Mouse (Mus musculus): ENCODE measurements around the gene Ap4s1.
A peak's percentile ranks its signal among the peaks of the same experiment; 100 is the strongest.

Gene Ap4s1

DNA sequence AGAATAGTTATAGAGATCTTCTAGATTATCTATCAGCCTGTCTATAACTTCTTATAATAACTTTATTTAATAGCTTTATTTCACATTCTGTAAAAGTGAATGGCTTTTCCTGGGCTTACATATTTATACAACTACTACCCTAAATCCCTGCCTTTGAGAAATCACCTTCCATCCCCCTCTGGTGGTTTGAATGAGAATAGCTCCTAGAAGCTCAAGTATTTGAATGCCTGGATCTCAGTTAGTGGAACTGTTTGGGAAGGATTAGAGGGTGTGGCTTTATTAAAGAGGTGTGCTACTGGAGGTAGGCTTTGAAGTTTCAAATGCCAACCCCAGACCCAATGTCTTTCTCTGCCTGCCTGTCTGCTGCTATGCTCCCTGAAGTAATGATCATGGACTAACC lies 10.9 kb downstream of the Ap4s1 start:
- no peak for DNase-seq (ENCODE audit: extremely low read depth, low read depth, low spot score)

GRCm38 (mm10) chr12:51703859-51704258 lies 13.0 kb downstream of the Ap4s1 start:
- no peak for DNase-seq (ENCODE audit: extremely low read depth, low read depth, low spot score)

GRCm38 (mm10) chr12:51704572-51704971 lies 13.7 kb downstream of the Ap4s1 start:
- DNase-seq (ENCODE audit: extremely low read depth, low read depth, low spot score): no peak

- no peak for DNase-seq (ENCODE audit: extremely low read depth, low read depth, low spot score)
These were observed 14.9 kb downstream of the Ap4s1 start for GRCm38 (mm10) chr12:51705778-51706177.

- peak; percentile 77 for DNase-seq (ENCODE audit: extremely low read depth, low read depth, low spot score)
These were observed 15.9 kb downstream of the Ap4s1 start for GRCm38 (mm10) chr12:51706673-51707235.

DNA sequence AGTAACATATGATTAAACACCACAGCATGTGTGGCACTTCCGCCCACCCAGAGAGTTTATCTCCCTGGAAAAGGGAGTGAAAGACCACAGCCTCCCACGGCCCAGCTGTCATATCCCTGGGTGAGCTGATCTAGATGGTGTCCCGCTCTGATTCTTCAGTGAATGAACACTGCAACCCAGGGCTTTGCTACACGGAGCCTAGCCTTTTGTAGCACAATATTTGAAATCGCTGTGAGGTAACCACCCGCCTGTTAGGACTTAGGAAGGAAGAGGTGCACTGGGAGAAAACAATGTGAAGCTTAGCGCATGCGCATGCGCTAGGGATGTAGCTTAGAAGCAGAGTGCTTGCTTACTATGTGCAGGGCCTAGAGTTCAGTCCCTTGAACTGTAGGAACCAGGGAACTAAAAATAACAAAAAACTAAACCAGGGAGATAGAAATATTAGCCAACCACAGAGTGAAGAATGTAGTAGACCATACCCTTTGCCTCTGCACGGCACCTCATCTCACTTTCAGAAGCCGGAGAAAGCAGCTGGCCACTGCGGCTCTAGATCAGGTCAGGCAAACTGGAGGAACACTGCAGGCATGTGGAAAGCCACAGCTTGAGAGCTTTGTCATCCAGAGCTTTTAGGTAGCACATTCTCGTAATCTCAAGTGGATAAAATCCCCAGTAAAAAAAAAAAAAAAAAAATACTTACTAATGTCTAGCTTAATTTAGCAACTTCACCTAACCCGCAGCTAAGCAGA lies 18.3 kb downstream of the Ap4s1 start:
- DNase-seq (ENCODE audit: extremely low read depth, low read depth, low spot score): no peak

DNA sequence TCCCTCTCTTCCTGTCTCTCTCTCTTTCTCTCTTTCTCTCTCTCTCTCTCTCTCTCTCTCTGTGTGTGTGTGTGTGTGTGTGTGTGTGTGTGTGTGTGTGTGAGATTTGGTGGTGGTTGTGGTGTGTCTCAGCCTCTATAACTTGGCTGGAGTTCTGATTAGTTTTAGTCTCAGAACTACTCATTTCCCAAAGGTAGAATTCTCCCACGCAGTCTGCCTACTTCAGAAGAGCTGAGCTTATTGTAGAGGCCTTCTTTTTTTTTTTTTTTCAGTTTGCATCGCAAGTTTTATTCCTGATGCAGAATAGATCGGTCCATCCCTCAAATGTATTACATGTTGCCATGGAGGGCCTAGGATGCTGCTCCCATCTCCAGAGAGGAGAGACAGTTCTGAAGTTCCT lies 18.9 kb downstream of the Ap4s1 start:
- no peak for DNase-seq (ENCODE audit: extremely low read depth, low read depth, low spot score)

- no peak for DNase-seq (ENCODE audit: extremely low read depth, low read depth, low spot score)
These were observed 19.3 kb downstream of the Ap4s1 start for GRCm38 (mm10) chr12:51710154-51710553.

GRCm38 (mm10) chr12:51712685-51713084 lies 21.9 kb downstream of the Ap4s1 start:
- DNase-seq (ENCODE audit: extremely low read depth, low read depth, low spot score): no peak

DNA sequence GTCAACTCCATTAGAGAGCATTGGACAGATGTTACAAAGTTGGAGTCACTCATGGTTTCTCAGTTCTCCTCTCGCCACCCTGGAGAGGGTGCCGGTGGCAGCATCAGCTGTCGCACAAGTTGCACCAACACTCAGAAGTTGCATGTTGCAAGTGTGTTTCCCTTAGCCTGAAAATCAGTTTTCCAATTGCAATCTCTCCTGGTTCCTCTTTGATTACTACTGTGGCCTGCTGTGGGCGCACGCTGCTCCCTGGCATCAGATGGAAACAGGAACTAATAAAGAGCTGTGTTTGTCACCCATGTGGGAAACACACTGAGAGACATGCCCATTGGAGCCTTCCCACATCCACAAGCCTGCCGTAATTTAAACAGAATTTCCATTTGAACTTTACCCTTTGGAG lies 27.8 kb downstream of the Ap4s1 start:
- no peak for DNase-seq (ENCODE audit: extremely low read depth, low read depth, low spot score)

- DNase-seq (ENCODE audit: extremely low read depth, low read depth, low spot score): no peak
These were observed 31.0 kb downstream of the Ap4s1 start for GRCm38 (mm10) chr12:51721836-51722235.

DNA sequence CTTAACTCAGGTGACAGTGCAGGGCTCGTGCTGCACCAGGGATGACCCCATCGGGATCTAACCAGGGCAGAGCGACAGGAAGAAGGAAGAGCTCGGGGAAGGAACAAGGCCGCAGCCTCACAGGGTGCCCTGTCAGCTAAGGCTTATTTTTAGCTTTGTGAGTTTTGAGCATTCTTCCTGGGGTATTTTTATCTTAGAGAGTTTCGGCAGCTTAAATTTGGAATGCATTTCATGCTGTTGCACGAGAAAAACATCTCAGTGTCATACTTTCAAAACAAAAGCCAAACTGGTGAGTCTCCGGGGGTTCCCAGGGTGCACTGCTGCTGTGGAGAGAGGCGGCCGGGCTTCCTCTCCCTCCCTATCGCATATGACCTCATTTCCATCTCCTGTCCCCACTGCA lies 38.2 kb downstream of the Ap4s1 start:
- DNase-seq (ENCODE audit: extremely low read depth, low read depth, low spot score): no peak

DNA sequence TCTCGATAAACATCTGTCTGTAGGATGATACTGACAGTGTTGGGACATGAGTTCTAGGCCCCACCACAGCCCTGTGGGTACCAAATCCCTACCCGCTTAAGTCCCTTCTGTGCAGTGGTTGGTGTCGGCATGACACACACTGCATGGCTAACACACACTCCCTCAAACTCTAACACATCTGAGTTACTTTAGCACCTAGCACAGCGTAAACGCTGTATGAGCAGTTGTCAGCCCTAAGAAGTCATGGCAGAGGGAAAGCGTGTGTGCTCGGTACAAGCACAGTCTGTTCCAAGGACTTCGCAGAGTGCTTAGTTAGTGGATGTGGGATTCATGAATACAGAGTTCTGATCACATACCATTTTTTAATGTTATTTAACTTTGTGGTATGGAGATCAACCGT lies 39.0 kb downstream of the Ap4s1 start:
- DNase-seq (ENCODE audit: extremely low read depth, low read depth, low spot score): no peak

DNA sequence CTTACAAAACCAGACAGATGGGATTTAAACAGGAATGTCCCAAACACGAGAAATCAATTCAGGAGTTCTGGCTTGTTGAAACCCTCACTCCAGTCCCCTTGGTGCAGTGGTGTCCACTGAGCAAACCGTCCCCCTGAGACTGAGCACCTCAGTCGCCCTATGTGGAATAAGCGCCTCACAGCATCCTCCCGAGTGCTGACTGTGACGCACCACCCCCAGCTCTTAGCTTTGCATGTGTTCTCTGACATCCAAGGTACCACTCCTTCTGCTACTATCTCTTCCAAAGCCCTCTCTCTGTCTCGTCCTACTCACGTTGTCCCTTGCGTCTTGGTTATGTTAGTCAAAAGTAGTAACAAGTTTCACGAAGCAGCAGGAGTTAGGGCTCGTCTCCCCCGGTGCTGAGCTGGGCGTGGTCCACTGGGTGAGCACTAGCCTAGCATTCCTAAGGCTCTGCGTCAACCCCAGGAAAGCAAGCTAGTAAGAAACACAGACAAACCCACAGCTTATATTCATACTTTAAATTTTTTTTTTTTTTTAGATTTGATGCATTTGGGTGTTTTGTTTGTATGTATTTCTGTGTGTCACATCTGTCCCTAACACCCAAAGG lies 43.9 kb downstream of the Ap4s1 start:
- DNase-seq (ENCODE audit: extremely low read depth, low read depth, low spot score): no peak

DNA sequence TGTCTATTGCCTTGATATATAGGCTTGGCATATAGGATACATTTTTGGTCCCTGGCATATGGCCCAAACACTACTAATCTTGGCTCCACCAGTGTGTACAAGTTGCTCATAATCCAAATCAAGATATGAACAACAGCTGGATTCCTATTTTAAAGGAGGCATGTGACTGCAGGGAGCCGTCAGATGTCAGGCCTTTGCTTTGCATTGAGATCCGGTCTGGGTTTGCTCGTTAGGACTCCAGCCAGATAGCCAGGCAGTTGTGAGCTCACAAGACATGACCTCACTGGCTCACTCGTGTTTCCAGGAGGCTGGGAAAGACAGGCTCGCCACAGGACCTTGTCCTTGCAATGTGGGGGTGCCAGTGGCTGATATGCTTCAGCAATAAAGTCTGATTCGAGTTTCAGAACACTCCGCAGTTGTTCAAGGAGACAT lies 45.0 kb downstream of the Ap4s1 start:
- DNase-seq (ENCODE audit: extremely low read depth, low read depth, low spot score): no peak

GRCm38 (mm10) chr12:51736381-51736780 lies 45.5 kb downstream of the Ap4s1 start:
- DNase-seq (ENCODE audit: extremely low read depth, low read depth, low spot score): no peak

DNA sequence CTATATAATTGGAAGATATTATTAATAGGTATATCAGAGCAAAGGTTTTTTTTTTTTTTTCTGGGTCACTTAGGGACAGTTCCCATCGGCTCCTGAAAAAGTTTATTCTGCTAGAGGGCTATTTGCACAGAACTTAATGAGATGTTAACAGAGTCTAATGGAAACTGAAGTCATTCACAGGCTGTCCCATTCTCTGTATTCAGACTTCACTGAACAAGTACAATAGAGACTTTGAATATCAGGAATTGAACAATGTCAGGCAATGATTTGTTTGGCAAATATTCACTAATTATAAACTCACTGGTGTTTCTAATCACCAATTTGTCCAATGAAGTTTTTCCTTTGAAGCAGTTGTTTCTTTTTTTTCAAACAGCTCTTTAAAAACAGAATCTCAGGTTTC lies 46.0 kb downstream of the Ap4s1 start:
- DNase-seq (ENCODE audit: extremely low read depth, low read depth, low spot score): no peak

GRCm38 (mm10) chr12:51741690-51742089 lies 50.9 kb downstream of the Ap4s1 start:
- no peak for DNase-seq (ENCODE audit: extremely low read depth, low read depth, low spot score)

DNA sequence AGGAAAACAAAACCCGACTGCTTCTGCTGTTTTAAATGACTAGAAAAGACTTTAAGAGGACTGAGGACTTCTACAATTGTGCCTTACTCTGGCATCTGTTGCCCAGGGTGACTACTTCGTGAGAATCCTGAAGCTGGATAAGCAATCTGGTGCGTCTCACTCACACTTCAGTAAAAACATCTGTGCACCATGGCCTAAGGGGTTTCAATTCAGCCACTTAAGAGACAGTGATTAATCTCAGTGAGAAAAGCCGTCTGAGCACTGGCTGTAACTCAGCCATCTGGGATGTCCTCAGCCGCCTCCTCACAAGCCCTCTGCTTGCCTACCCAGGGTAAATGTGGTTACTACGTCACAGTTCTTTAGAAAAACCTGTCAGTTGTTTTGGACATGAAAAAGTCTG lies 54.1 kb downstream of the Ap4s1 start:
- DNase-seq (ENCODE audit: extremely low read depth, low read depth, low spot score): no peak

GRCm38 (mm10) chr12:51747348-51747747 lies 56.5 kb downstream of the Ap4s1 start:
- no peak for DNase-seq (ENCODE audit: extremely low read depth, low read depth, low spot score)

- DNase-seq (ENCODE audit: extremely low read depth, low read depth, low spot score): no peak
These were observed 65.2 kb downstream of the Ap4s1 start for GRCm38 (mm10) chr12:51755938-51756598.

- no peak for DNase-seq (ENCODE audit: extremely low read depth, low read depth, low spot score)
These were observed 65.7 kb downstream of the Ap4s1 start for GRCm38 (mm10) chr12:51756599-51756961.
